Mouse (Mus musculus): ENCODE data around the gene Hs3st4. TPM values are rescaled to one million over a fixed set of nuclear protein-coding genes. Genes with fewer than 3 reads are reported as not detected.
A peak's percentile ranks its signal among the peaks of the same experiment; 100 is the strongest.

Gene Hs3st4
- polyA plus RNA-seq, 1 experiment from 2014 or later, result 0.05 TPM

GRCm38 (mm10) chr7:124050421-124050820 lies 67.8 kb downstream of the Hs3st4 start:
- ATAC-seq, result peak; percentile 71
- H3K4me1 ChIP-seq (ENCODE audit: control insufficient read depth, insufficient read depth, low read length), result no peaks in the 10 kb centered on the region
- no peak overlapping the region for H3K27ac ChIP-seq (ENCODE audit: low read length)
- no peaks in the 10 kb centered on the region for H3K9me3 ChIP-seq (ENCODE audit: control insufficient read depth, low read length)
- H3K9ac ChIP-seq (ENCODE audit: low read depth, low read length), result no peak overlapping the region
- H3K4me3 ChIP-seq (ENCODE audit: low read length), result no peak overlapping the region
- peaks cover 3% of the 10 kb centered on the region; the same call in 1 of the 2 replicates for H3K27me3 ChIP-seq (replicated peaks; ENCODE audit: control insufficient read depth, insufficient read depth, low read length)
- H3K4me2 ChIP-seq (ENCODE audit: low read depth, low read length), result no peak overlapping the region
- no peaks in the 10 kb centered on the region for H3K36me3 ChIP-seq (ENCODE audit: control insufficient read depth, insufficient read depth, low read length)
- WGBS, result 61% methylated on average over 5 of the region's 5 CpGs

GRCm38 (mm10) chr7:124083741-124084140 lies 101.1 kb downstream of the Hs3st4 start:
- H3K4me2 ChIP-seq (ENCODE audit: low read depth, low read length), result no peak overlapping the region
- H3K27me3 ChIP-seq (replicated peaks; ENCODE audit: control insufficient read depth, insufficient read depth, low read length), result no peaks in the 10 kb centered on the region
- no peaks in the 10 kb centered on the region for H3K36me3 ChIP-seq (ENCODE audit: control insufficient read depth, insufficient read depth, low read length)
- no peaks in the 10 kb centered on the region for H3K4me1 ChIP-seq (ENCODE audit: control insufficient read depth, insufficient read depth, low read length)
- H3K9me3 ChIP-seq (ENCODE audit: control insufficient read depth, low read length), result no peaks in the 10 kb centered on the region
- no peak overlapping the region for H3K9ac ChIP-seq (ENCODE audit: low read depth, low read length)
- H3K27ac ChIP-seq (ENCODE audit: low read length), result no peak overlapping the region
- WGBS, result 68% methylated on average over 1 of the region's 1 CpGs
- no peak for ATAC-seq
- H3K4me3 ChIP-seq (ENCODE audit: low read length), result no peak overlapping the region

- Histone ChIP-seq H3K4me3 (ENCODE audit: low read length) (no peak overlapping the region), H3K9me3 (ENCODE audit: control insufficient read depth, low read length) (no peaks in the 10 kb centered on the region), H3K4me2 (ENCODE audit: low read depth, low read length) (no peak overlapping the region), H3K36me3 (ENCODE audit: control insufficient read depth, insufficient read depth, low read length) (no peaks in the 10 kb centered on the region), H3K9ac (ENCODE audit: low read depth, low read length) (no peak overlapping the region), H3K27ac (ENCODE audit: low read length) (no peak overlapping the region), H3K4me1 (ENCODE audit: control insufficient read depth, insufficient read depth, low read length) (no peaks in the 10 kb centered on the region), H3K27me3 (replicated peaks; ENCODE audit: control insufficient read depth, insufficient read depth, low read length) (no peaks in the 10 kb centered on the region)
- ATAC-seq, result no peak
- 0% methylated on average over 2 of the region's 2 CpGs for WGBS
These were observed 146.3 kb downstream of the Hs3st4 start for GRCm38 (mm10) chr7:124129019-124129418.

- Histone ChIP-seq H3K9me3 (ENCODE audit: control insufficient read depth, low read length) (no peaks in the 10 kb centered on the region), H3K27ac (ENCODE audit: low read length) (no peak overlapping the region), H3K9ac (ENCODE audit: low read depth, low read length) (no peak overlapping the region), H3K36me3 (ENCODE audit: control insufficient read depth, insufficient read depth, low read length) (no peaks in the 10 kb centered on the region), H3K27me3 (replicated peaks; ENCODE audit: control insufficient read depth, insufficient read depth, low read length) (no peaks in the 10 kb centered on the region), H3K4me3 (ENCODE audit: low read length) (no peak overlapping the region), H3K4me1 (ENCODE audit: control insufficient read depth, insufficient read depth, low read length) (no peaks in the 10 kb centered on the region), H3K4me2 (ENCODE audit: low read depth, low read length) (no peak overlapping the region)
- no peak for ATAC-seq
- 66% methylated on average over 7 of the region's 7 CpGs for WGBS
These were observed 148.6 kb downstream of the Hs3st4 start for GRCm38 (mm10) chr7:124131312-124131711.

- Histone ChIP-seq H3K4me3 (ENCODE audit: low read length) (no peak overlapping the region), H3K27me3 (replicated peaks; ENCODE audit: control insufficient read depth, insufficient read depth, low read length) (no peaks in the 10 kb centered on the region), H3K36me3 (ENCODE audit: control insufficient read depth, insufficient read depth, low read length) (no peaks in the 10 kb centered on the region), H3K27ac (ENCODE audit: low read length) (no peak overlapping the region), H3K4me1 (ENCODE audit: control insufficient read depth, insufficient read depth, low read length) (no peaks in the 10 kb centered on the region), H3K9me3 (ENCODE audit: control insufficient read depth, low read length) (no peaks in the 10 kb centered on the region), H3K4me2 (ENCODE audit: low read depth, low read length) (no peak overlapping the region), H3K9ac (ENCODE audit: low read depth, low read length) (no peak overlapping the region)
- no peak for ATAC-seq
- WGBS, result 70% methylated on average over 5 of the region's 5 CpGs
These were observed 153.5 kb downstream of the Hs3st4 start for GRCm38 (mm10) chr7:124136133-124136532.

- Histone ChIP-seq H3K4me3 (ENCODE audit: low read length) (no peak overlapping the region), H3K4me1 (ENCODE audit: control insufficient read depth, insufficient read depth, low read length) (no peaks in the 10 kb centered on the region), H3K27me3 (replicated peaks; ENCODE audit: control insufficient read depth, insufficient read depth, low read length) (no peaks in the 10 kb centered on the region), H3K9me3 (ENCODE audit: control insufficient read depth, low read length) (no peaks in the 10 kb centered on the region), H3K36me3 (ENCODE audit: control insufficient read depth, insufficient read depth, low read length) (no peaks in the 10 kb centered on the region), H3K9ac (ENCODE audit: low read depth, low read length) (no peak overlapping the region), H3K4me2 (ENCODE audit: low read depth, low read length) (no peak overlapping the region), H3K27ac (ENCODE audit: low read length) (no peak overlapping the region)
- WGBS, result 72% methylated on average over 6 of the region's 6 CpGs
- no peak for ATAC-seq
These were observed 158.6 kb downstream of the Hs3st4 start for GRCm38 (mm10) chr7:124141229-124141628.

GRCm38 (mm10) chr7:124150901-124151300 lies 168.2 kb downstream of the Hs3st4 start:
- H3K27ac ChIP-seq (ENCODE audit: low read length), result no peak overlapping the region
- no peak overlapping the region for H3K4me2 ChIP-seq (ENCODE audit: low read depth, low read length)
- no peaks in the 10 kb centered on the region for H3K36me3 ChIP-seq (ENCODE audit: control insufficient read depth, insufficient read depth, low read length)
- no peaks in the 10 kb centered on the region for H3K27me3 ChIP-seq (replicated peaks; ENCODE audit: control insufficient read depth, insufficient read depth, low read length)
- WGBS, result 61% methylated on average over 2 of the region's 2 CpGs
- no peaks in the 10 kb centered on the region for H3K4me1 ChIP-seq (ENCODE audit: control insufficient read depth, insufficient read depth, low read length)
- H3K9ac ChIP-seq (ENCODE audit: low read depth, low read length), result no peak overlapping the region
- no peak for ATAC-seq
- no peak overlapping the region for H3K4me3 ChIP-seq (ENCODE audit: low read length)
- no peaks in the 10 kb centered on the region for H3K9me3 ChIP-seq (ENCODE audit: control insufficient read depth, low read length)

- Histone ChIP-seq H3K27me3 (replicated peaks; ENCODE audit: control insufficient read depth, insufficient read depth, low read length) (no peaks in the 10 kb centered on the region), H3K4me1 (ENCODE audit: control insufficient read depth, insufficient read depth, low read length) (no peaks in the 10 kb centered on the region), H3K4me3 (ENCODE audit: low read length) (no peak overlapping the region), H3K36me3 (ENCODE audit: control insufficient read depth, insufficient read depth, low read length) (no peaks in the 10 kb centered on the region), H3K9ac (ENCODE audit: low read depth, low read length) (no peak overlapping the region), H3K27ac (ENCODE audit: low read length) (no peak overlapping the region), H3K4me2 (ENCODE audit: low read depth, low read length) (no peak overlapping the region), H3K9me3 (ENCODE audit: control insufficient read depth, low read length) (no peaks in the 10 kb centered on the region)
- 86% methylated on average over 1 of the region's 1 CpGs for WGBS
- no peak for ATAC-seq
These were observed 180.6 kb downstream of the Hs3st4 start for GRCm38 (mm10) chr7:124163301-124163700.

- no peak overlapping the region for H3K4me3 ChIP-seq (ENCODE audit: low read length)
- H3K9ac ChIP-seq (ENCODE audit: low read depth, low read length), result no peak overlapping the region
- no peak for ATAC-seq
- no peak overlapping the region for H3K27ac ChIP-seq (ENCODE audit: low read length)
- H3K27me3 ChIP-seq (replicated peaks; ENCODE audit: control insufficient read depth, insufficient read depth, low read length), result no peaks in the 10 kb centered on the region
- 57% methylated on average over 1 of the region's 1 CpGs for WGBS
- H3K4me2 ChIP-seq (ENCODE audit: low read depth, low read length), result no peak overlapping the region
- no peaks in the 10 kb centered on the region for H3K36me3 ChIP-seq (ENCODE audit: control insufficient read depth, insufficient read depth, low read length)
- no peaks in the 10 kb centered on the region for H3K9me3 ChIP-seq (ENCODE audit: control insufficient read depth, low read length)
- no peaks in the 10 kb centered on the region for H3K4me1 ChIP-seq (ENCODE audit: control insufficient read depth, insufficient read depth, low read length)
These were observed 183.6 kb downstream of the Hs3st4 start for GRCm38 (mm10) chr7:124166229-124166628.

- no peak overlapping the region for H3K4me3 ChIP-seq (ENCODE audit: low read length)
- no peak for ATAC-seq
- no peak overlapping the region for H3K27ac ChIP-seq (ENCODE audit: low read length)
- H3K9me3 ChIP-seq (ENCODE audit: control insufficient read depth, low read length), result no peaks in the 10 kb centered on the region
- H3K36me3 ChIP-seq (ENCODE audit: control insufficient read depth, insufficient read depth, low read length), result no peaks in the 10 kb centered on the region
- H3K9ac ChIP-seq (ENCODE audit: low read depth, low read length), result no peak overlapping the region
- H3K27me3 ChIP-seq (replicated peaks; ENCODE audit: control insufficient read depth, insufficient read depth, low read length), result no peaks in the 10 kb centered on the region
- WGBS, result 82% methylated on average over 2 of the region's 2 CpGs
- H3K4me1 ChIP-seq (ENCODE audit: control insufficient read depth, insufficient read depth, low read length), result no peaks in the 10 kb centered on the region
- no peak overlapping the region for H3K4me2 ChIP-seq (ENCODE audit: low read depth, low read length)
These were observed 186.1 kb downstream of the Hs3st4 start for GRCm38 (mm10) chr7:124168796-124169195.
